Mouse (Mus musculus): Measurements from ENCODE around the gene Eef1g. TPM values are rescaled to one million over a fixed set of nuclear protein-coding genes. Genes with fewer than 3 reads are reported as not detected.

Eef1g gene
- polyA plus RNA-seq, 1 experiment from 2014 or later, result 289 TPM

- H3K27me3 ChIP-seq, result peaks cover 36% of the 10 kb centered on the region
These were observed 22.3 kb downstream of the Eef1g start, which contains the start of gene Ahnak for GRCm38 (mm10) chr19:8989066-8989566. TSS of gene Ahnak (plus strand) at chr19:8989284.

GRCm38 (mm10) chr19:8989567-8990431 is 23.0 kb downstream of the Eef1g start:
- peak overlapping the region; percentile 34 for H3K9ac ChIP-seq
- peak overlapping the region; percentile 63 for H3K27ac ChIP-seq (replicated peaks)
- under 1% methylated on average over 53 of the region's 53 CpGs for whole genome bisulfite sequencing
- peak overlapping the region; percentile 74 for H3K4me2 ChIP-seq
- peaks cover 36% of the 10 kb centered on the region for H3K4me1 ChIP-seq (replicated peaks)
- no peaks in the 10 kb centered on the region for H3K9me3 ChIP-seq
- peak; percentile 51; the same call in 1 of the 2 replicates for ATAC-seq (ENCODE audit: low FRiP score, low read depth)
- H3K27me3 ChIP-seq, result peaks cover 36% of the 10 kb centered on the region
- peak overlapping the region; percentile 49 for H3K4me3 ChIP-seq
- H3K36me3 ChIP-seq, result no peaks in the 10 kb centered on the region

More at GRCm38 (mm10) chr19:8989066-8989566, 22.3 kb downstream of the Eef1g start, which contains the start of gene Ahnak:
- WGBS, result under 1% methylated on average over 38 of the region's 42 CpGs
- peak; percentile 7; the same call in 1 of the 2 replicates for ATAC-seq (ENCODE audit: low FRiP score, low read depth)
- Histone ChIP-seq H3K36me3 (no peaks in the 10 kb centered on the region), H3K9me3 (no peaks in the 10 kb centered on the region), H3K4me2 (peak within 1 kb of the TSS; percentile 74), H3K4me1 (replicated peaks) (peaks cover 42% of the 10 kb centered on the region), H3K4me3 (peak within 1 kb of the TSS; percentile 49), H3K9ac (peak within 1 kb of the TSS; percentile 34), H3K27ac (replicated peaks) (peak within 1 kb of the TSS; percentile 63)

GRCm38 (mm10) chr19:8990432-8991102 is 23.7 kb downstream of the Eef1g start:
- peak overlapping the region; percentile 26 for H3K9ac ChIP-seq
- H3K4me2 ChIP-seq, result peak overlapping the region; percentile 74

GRCm38 (mm10) chr19:8991245-8991870 is 24.5 kb downstream of the Eef1g start:
- peaks cover 36% of the 10 kb centered on the region for H3K27me3 ChIP-seq
- 0 out of 2 replicates have a peak overlapping the region, but pooled peaks have one; percentile 49 for H3K4me3 ChIP-seq
- no peaks in the 10 kb centered on the region for H3K9me3 ChIP-seq
- H3K9ac ChIP-seq, result no peak overlapping the region
- no peak overlapping the region for H3K27ac ChIP-seq (replicated peaks)
- WGBS, result 75% methylated on average over 4 of the region's 4 CpGs
- H3K4me1 ChIP-seq (replicated peaks), result peaks cover 28% of the 10 kb centered on the region
- no peaks in the 10 kb centered on the region for H3K36me3 ChIP-seq
- peak overlapping the region; percentile 74 for H3K4me2 ChIP-seq
- no peak for ATAC-seq (ENCODE audit: low FRiP score, low read depth)

More at GRCm38 (mm10) chr19:8990432-8991102, 23.7 kb downstream of the Eef1g start:
- Histone ChIP-seq H3K27ac (replicated peaks) (peak overlapping the region; percentile 40; the same call in 1 of the 2 replicates), H3K36me3 (no peaks in the 10 kb centered on the region), H3K4me1 (replicated peaks) (peaks cover 28% of the 10 kb centered on the region), H3K9me3 (no peaks in the 10 kb centered on the region), H3K4me3 (peak overlapping the region; percentile 49), H3K27me3 (peaks cover 36% of the 10 kb centered on the region)
- ATAC-seq (ENCODE audit: low FRiP score, low read depth), result peak; percentile 65
- WGBS, result 16% methylated on average over 15 of the region's 15 CpGs

GRCm38 (mm10) chr19:8991871-8992735 is 25.3 kb downstream of the Eef1g start:
- no peak overlapping the region for H3K9ac ChIP-seq
- H3K27ac ChIP-seq (replicated peaks), result 0 out of 2 replicates have a peak overlapping the region, but pooled peaks have one; percentile 27

GRCm38 (mm10) chr19:8992769-8993624 is 26.2 kb downstream of the Eef1g start:
- Histone ChIP-seq H3K9ac (no peak overlapping the region), H3K9me3 (no peaks in the 10 kb centered on the region), H3K4me3 (no peak overlapping the region), H3K27ac (replicated peaks) (0 out of 2 replicates have a peak overlapping the region, but pooled peaks have one; percentile 27), H3K27me3 (peaks cover 33% of the 10 kb centered on the region), H3K4me2 (peak overlapping the region; percentile 32), H3K4me1 (replicated peaks) (peaks cover 28% of the 10 kb centered on the region), H3K36me3 (no peaks in the 10 kb centered on the region)
- no peak for ATAC-seq (ENCODE audit: low FRiP score, low read depth)
- 40% methylated on average over 12 of the region's 12 CpGs for WGBS

More at GRCm38 (mm10) chr19:8991871-8992735, 25.3 kb downstream of the Eef1g start:
- ATAC-seq (ENCODE audit: low FRiP score, low read depth), result no peak
- 84% methylated on average over 13 of the region's 13 CpGs for WGBS
- H3K4me2 ChIP-seq, result peak overlapping the region; percentile 32
- peaks cover 36% of the 10 kb centered on the region for H3K27me3 ChIP-seq
- H3K4me3 ChIP-seq, result no peak overlapping the region
- peaks cover 28% of the 10 kb centered on the region for H3K4me1 ChIP-seq (replicated peaks)
- H3K36me3 ChIP-seq, result no peaks in the 10 kb centered on the region
- H3K9me3 ChIP-seq, result no peaks in the 10 kb centered on the region

- no peak for ATAC-seq (ENCODE audit: low FRiP score, low read depth)
- Histone ChIP-seq H3K9ac (no peak overlapping the region), H3K4me3 (no peak overlapping the region)
These were observed 26.7 kb downstream of the Eef1g start for GRCm38 (mm10) chr19:8993625-8993912.

GRCm38 (mm10) chr19:8994813-8995607 is 28.2 kb downstream of the Eef1g start:
- Histone ChIP-seq H3K27me3 (peaks cover 13% of the 10 kb centered on the region; the same call in 1 of the 2 replicates), H3K4me3 (no peak overlapping the region), H3K9me3 (no peaks in the 10 kb centered on the region), H3K4me2 (no peak overlapping the region), H3K4me1 (replicated peaks) (peaks cover 13% of the 10 kb centered on the region), H3K9ac (no peak overlapping the region), H3K36me3 (no peaks in the 10 kb centered on the region), H3K27ac (replicated peaks) (no peak overlapping the region)
- no peak for ATAC-seq (ENCODE audit: low FRiP score, low read depth)
- 82% methylated on average over 10 of the region's 10 CpGs for WGBS

More at GRCm38 (mm10) chr19:8993625-8993912, 26.7 kb downstream of the Eef1g start:
- 51% methylated on average over 2 of the region's 2 CpGs for WGBS
- peaks cover 28% of the 10 kb centered on the region for H3K4me1 ChIP-seq (replicated peaks)
- no peak overlapping the region for H3K4me2 ChIP-seq
- no peaks in the 10 kb centered on the region for H3K36me3 ChIP-seq
- no peak overlapping the region for H3K27ac ChIP-seq (replicated peaks)
- peaks cover 27% of the 10 kb centered on the region for H3K27me3 ChIP-seq
- no peaks in the 10 kb centered on the region for H3K9me3 ChIP-seq

- no peak overlapping the region for H3K27ac ChIP-seq (replicated peaks)
- no peak overlapping the region for H3K4me3 ChIP-seq
- peaks cover 4% of the 10 kb centered on the region for H3K4me1 ChIP-seq (replicated peaks)
- H3K9ac ChIP-seq, result no peak overlapping the region
- H3K9me3 ChIP-seq, result no peaks in the 10 kb centered on the region
- H3K27me3 ChIP-seq, result no peaks in the 10 kb centered on the region
- no peaks in the 10 kb centered on the region for H3K36me3 ChIP-seq
- WGBS, result 90% methylated on average over 6 of the region's 6 CpGs
- H3K4me2 ChIP-seq, result no peak overlapping the region
- no peak for ATAC-seq (ENCODE audit: low FRiP score, low read depth)
These were observed 29.8 kb downstream of the Eef1g start for GRCm38 (mm10) chr19:8996601-8997000.

GRCm38 (mm10) chr19:8997546-8997945 is 30.7 kb downstream of the Eef1g start:
- Histone ChIP-seq H3K27ac (replicated peaks) (no peak overlapping the region), H3K36me3 (no peaks in the 10 kb centered on the region), H3K4me3 (no peak overlapping the region), H3K4me1 (replicated peaks) (peaks cover 2% of the 10 kb centered on the region), H3K4me2 (no peak overlapping the region), H3K9ac (no peak overlapping the region), H3K27me3 (no peaks in the 10 kb centered on the region), H3K9me3 (no peaks in the 10 kb centered on the region)
- 68% methylated on average over 4 of the region's 4 CpGs for WGBS
- ATAC-seq (ENCODE audit: low FRiP score, low read depth), result peak; percentile 80
